Mouse (Mus musculus) liver, adult 2 months (tissue): ENCODE measurements at regions not wholly inside any gene's neighbourhood (a gene's known extent, or its start where the extent isn't known, plus 50 kb on each side); places are given as distances from the start of the nearest gene placed in this dataset.

Experiments
- CTCF ChIP-seq: fragments of 200-500 bp; IDR thresholded peaks from 2 replicates; pipeline ENCODE4 v1.5.1; 2011; ENCODE audit warnings: low read depth, low read length, control low read depth
- POLR2A ChIP-seq: fragments of 200-500 bp; IDR thresholded peaks from 2 replicates; pipeline ENCODE4 v1.6.1; 2011; ENCODE audit warnings: low read length, control low read depth; ENCODE audit not compliant: insufficient read depth; ENCODE audit errors: extremely low read depth

GRCm38 (mm10) chr10:119018490-119018889 lies 148.5 kb upstream of the Dyrk2 start:
- TF ChIP-seq CTCF (no peak), POLR2A (no peak)
